Mouse (Mus musculus): Measurements from ENCODE around the gene Rem2. TPM values are rescaled to one million over a fixed set of nuclear protein-coding genes. Genes with fewer than 3 reads are reported as not detected.

The Rem2 gene
- total RNA-seq, 4 experiments from 2014 or later, result 15.7 to 25.1 (median 18.7) TPM

DNA sequence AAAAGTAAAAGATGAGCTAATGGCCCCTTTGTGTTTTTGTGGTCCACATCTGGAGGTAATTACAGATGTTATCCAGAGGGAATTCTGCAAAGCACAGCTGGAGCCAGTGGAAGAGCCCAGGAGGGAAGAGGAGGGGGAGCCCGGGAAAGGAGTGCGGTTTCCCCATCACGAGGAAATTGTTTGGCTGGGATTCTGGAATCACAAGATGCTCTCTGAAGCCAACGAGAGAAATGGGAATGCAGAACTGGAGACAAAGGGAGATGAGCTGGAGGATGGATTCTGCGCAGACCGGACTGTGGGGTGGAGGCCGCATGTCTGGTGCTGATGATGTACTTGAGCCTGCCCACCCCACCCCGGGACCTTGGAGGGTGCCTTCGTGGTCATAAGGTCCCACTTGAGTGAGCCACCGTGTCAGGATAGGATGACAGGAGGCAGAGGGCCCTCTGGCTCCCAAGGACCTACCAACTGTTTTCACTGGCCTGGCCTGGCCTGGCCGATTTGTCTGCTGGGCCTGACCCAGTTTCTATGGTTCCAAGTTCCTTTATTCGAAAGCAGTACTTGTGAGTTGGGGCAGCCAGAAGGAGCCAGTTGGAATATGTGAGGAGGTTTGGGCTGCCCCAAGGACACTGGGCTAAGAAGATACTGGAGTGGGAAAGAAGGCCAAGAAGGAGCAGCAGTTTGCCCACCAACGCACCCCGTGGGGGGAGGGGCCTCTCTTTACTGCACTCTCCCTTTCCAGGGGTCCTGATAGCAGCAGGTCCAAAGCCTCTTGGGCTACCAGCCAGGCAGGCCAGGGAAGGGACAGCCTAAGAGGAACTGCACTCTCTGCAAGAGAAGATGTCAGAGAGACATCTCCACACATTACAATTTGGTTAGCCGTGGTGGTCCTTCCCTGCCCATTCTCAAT lies 31.9 kb upstream of the Rem2 start:
- DNase-seq (ENCODE audit: low spot score in 2 of 2), result no peak

DNA sequence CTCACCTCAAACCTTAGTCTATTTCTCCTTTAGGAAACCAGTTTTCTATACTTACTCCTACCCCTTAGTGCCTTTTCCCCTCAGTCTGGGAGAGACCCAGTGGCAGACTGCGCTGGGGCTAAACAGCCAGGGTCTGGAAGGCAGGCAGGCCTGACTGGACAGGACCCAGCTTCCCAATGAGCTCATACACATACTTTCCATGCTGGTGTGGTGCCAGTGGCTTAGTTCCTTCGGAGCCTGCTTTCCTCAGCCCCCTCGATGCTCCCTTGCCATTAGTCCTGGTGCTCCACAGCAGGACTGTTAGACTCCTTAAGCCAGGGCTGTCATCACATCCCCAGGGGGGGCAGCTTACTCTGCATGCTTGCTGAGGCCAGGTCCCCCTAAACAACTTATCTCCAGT lies 30.4 kb upstream of the Rem2 start:
- no peak for DNase-seq (ENCODE audit: low spot score in 2 of 2)

DNA sequence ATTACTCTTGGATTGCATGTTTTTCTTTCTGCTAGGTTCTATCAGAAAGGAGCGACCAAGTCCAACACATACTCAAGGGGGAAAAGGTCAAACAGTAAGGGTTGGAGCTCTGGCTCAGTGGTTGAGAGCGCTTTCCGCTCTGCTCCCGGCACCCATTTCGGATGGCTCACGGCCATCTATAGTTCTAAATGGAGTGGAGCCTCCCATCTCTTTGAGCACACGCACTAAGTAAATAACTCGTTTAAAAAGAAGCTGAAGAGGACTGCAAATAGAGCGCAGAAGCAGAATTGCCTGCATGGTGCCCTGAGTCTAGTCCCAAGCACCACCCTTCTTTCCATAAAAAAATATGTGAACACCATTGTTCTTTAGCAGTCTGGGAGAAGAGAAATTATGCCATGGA lies 22.3 kb upstream of the Rem2 start:
- no peak for DNase-seq (ENCODE audit: low spot score in 2 of 2)

DNA sequence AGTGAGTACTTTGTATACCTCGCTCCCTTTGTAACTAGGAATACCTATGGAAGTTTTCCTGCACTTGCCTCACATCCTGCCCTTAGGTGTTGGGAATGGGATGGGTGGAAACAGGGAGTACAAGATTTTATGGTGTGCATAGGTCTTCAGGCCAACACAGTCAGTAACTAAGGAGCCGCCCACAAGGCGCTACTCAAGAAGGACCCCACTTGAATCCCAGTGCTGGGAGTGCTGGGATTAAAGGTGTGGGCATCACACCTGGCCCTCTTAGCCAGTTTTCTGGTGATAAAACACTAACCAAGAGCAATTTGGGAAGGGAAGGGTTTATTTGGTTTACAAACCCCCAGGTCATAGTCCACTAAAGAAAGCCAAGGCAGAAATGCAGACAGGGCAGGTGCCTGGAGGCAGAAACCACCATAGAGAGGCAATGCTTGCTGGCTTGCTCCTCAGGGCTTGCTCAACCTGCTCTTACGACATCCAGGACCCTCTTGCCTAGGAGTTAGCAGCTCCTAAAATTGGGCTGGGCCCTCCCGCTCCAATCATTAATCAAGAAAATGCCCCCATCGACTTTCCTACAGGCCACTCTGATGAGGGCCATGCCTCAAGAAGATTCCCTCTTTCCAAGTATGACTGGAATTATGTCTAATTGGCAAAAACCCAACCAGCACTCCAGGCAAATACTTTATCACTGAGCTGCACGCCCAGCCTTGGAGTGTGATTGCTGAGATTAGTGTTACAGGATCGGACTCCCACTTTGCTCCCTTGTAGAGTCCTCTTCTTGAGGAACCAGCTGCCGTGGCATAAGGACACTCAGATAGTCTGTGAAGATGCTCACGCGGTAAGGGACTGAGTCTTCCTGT lies 21.0 kb upstream of the Rem2 start:
- DNase-seq (ENCODE audit: low spot score in 2 of 2), result no peak

DNA sequence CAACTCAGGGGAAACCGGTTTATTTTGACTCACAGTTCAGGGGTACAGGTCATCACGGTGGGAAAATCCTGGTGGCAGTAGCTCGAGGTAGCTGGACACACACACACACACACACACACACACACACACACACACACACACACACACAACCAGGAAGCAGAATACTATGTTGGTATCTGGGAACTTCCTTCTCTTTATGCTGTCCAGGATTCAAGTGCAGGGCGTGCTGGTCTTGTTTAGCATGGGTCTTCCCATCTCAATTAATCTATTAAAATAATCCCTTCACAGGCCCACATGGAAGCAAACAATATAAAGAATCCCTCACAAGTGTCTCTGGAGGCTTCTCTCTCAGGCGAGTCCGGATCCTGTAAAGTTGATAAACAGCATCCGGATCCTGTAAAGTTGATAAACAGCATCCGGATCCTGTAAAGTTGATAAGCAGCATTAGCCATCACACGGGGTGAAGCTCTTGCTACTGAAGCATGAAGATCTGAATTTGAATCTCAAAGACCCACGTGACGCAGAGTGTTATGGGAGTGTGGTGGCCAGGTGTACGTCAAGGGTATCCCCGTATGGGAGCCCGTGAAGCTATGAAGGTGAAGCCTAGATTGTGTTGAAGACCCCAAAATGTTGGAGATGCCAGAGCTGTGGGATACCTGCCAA lies 17.9 kb upstream of the Rem2 start:
- DNase-seq (ENCODE audit: low spot score in 2 of 2), result no peak

DNA sequence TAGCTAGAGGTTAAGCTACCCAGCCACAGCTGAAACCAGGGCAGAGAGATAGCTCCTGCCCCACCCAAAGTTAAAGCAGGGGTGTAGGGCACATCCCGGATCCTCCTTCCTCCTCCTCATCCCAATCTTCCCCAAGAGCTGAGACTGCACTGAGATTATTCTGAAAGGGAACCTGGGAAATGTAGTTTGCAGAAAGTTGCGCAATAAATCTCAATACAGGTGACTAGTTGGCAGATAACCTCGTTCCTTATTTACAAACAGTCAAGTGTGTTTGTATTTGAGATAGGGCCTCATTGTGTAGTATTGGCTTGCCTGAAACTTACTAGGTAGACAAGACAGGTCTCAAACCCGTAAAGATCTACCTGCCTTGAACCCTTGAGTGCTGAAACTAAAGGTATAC lies 13.8 kb upstream of the Rem2 start:
- DNase-seq (ENCODE audit: low spot score in 2 of 2), result no peak

DNA sequence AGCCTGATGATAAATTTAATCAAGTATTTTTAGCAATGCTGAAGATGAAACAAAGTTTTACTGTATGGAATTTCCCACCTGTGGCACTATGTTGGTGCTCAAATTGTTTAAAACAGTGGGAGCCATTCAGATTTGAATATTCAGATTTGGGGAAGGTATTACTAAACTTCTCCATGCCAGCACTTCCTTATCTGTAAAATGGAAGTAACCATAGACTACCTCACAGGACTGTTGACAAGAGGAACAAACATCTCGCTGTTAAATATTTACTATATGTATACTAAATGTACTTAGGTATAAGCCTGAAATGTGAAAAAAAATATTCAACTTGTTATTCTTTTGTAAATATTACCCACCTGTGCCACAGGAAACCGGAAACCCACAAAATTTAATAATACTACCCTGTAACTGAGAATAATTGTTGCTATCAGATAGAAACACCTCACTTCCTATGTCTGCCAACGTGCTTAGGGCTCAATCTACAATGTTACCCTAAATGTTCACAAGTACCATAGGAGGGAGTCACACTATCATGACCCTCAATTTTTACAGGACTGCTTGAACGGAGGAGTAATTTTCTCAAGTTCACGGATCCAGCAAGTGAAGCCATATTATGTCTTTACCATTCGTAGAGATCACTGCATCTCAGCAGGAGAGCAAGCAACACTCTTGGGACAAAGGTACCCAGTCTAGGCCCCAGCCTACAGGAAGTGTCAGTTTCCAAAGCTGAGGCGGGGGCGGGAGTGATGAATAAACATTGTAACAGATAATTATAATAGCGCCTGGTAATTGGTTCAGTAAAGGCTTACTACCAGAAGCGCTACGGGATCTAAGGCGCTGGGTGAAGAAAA lies 12.6 kb upstream of the Rem2 start:
- no peak for DNase-seq (ENCODE audit: low spot score in 2 of 2)

DNA sequence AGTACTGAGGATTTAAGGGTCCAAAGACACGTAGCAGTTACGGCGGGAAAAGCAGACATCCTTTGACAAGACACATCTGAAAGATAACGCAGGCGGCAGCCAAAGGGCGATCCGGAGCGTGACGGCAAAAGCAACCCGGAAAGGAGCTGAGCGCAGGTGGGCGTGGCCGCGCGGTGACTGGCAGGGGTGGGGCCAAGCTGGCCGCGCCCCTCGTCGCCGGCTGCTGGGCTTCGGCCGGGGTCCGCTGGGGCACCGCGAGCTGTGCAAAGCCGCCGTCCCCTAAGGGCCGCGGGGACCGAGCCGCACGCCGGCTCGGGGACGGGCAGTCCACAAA lies 12.0 kb upstream of the Rem2 start, which contains the start of gene Lrp10:
Gene Lrp10 (plus strand): TSS at position 179 of the 334 bp plus-strand sequence.
- DNase-seq (ENCODE audit: low spot score in 2 of 2), result peak; percentile 72 to 79

DNA sequence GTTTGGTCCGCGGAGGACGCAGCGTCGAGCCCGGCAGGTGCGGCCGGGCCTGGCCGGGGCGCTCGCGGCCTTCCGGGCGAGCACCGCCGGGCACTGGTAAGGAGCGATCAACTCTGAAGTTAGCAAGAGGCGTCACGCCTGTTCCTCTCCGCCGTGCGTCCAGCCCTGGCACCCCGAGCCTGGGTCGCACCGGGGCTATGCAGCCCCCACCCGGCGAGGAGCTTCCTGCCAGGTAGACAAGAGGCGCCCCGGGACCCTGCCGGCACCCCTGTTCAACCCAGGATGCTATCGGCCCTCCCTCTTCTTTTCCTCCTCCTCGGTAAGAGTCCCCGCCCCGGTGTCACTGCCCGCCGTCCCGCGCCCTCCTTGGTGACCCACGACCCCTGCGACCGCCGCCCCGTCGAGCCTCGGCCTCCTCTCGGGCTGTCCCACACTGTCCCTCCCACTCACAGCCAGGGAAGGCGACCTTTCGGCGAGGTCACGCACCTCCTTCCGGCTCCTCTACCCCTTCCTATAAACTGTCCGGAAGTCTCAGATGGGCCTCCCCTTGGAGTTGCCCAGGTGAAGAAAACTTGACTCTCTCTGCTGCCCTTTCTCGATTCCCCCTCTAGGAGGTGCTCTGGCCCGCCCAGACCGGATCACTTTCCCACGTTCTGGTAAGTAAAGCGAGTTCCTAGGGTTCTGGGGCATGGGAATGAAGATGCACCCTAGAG lies 11.5 kb upstream of the Rem2 start:
- peak in 1 of 2 experiments; percentile 43 for DNase-seq (ENCODE audit: low spot score in 2 of 2)

DNA sequence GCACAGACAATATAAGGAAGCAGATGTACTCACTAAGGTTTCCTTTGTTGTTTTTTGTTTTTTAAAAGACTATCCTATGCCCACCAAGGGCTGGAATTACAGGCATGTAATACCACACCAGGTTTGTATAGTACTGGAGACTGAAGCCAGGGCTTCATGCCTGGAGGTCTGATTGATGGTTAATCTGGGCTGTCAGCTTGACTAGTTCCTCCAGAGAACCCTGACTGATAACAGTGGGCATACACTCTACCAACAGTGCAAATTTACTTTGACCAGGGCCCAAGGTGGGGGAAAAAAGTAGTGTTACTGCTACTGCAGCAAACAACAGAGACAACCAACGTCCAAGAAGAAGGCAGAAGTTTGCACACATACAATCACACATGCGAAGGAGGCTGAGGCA lies 4.4 kb upstream of the Rem2 start:
- no peak for DNase-seq (ENCODE audit: low spot score in 2 of 2)

DNA sequence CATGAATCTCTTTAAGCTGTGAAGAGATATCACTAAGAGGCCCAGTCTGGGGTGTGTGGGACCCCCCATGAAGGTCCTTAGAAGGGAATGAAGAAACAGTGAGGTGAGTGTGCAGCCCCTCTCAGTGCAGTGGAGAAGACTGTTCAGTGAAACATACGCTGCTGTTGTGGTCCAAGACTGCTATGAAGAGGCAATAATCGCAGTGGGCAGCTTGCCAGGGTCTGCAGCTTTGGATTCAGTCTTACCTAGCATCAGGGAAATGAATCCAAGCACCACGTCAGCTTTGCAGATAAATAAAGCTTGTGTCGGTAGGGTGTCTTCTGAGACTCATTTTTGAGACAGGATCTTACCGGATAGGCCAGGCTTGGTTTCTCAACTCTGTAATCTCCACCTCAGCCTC lies 3.2 kb upstream of the Rem2 start:
- DNase-seq (ENCODE audit: low spot score in 2 of 2), result no peak

DNA sequence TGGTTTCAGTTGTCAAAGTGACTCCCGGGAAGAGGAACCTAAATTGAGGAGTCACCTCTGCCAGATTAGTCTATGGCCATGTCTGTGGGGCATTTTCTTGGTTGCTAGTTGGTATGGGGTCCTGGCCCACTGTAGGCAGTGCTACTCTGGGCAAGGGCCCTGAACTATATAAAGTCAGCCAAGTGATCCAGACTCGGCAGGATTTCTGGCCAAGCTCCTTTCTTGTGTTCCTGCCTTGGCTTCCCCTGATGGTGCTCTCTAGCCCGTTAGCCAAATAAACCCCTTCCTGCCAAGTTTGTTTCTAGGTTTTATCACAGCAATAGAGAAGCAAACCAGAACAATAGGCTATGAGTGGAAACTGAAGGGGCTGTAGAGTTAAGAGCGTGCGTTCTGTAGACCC lies 1.2 kb upstream of the Rem2 start:
- DNase-seq (ENCODE audit: low spot score in 2 of 2), result no peak

DNA sequence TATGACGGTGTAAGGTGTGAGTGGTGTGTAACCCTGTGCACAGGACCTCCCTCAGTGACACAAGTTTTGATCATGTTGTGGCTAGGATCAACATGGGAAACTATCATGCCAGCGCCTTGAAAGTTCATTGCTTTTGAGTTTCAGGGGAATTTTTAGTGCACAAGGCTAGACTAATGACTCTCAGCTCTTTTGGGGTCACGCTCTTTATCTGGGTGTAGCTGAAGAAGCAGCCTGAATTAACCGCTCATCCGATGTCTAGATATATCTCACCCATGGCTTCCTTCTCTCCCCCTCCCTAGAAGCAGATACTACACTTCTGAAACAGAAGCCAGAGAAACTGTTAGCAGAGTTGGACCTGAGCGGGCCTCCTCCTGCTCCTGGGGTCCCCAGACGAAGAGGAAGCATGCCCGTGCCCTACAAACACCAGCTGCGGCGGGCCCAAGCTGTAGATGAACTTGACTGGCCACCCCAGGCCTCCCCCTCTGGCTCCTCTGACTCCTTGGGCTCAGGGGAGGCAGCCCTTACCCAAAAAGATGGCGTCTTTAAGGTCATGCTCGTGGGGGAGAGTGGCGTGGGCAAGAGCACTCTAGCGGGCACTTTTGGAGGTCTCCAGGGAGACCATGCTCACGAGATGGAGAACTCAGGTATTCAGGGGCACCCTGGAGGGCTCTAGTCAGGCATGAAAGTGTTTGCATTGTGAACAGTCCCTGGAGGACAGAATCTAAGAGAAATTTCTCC lies 1.4 kb downstream of the Rem2 start:
- DNase-seq (ENCODE audit: low spot score in 2 of 2), result no peak

DNA sequence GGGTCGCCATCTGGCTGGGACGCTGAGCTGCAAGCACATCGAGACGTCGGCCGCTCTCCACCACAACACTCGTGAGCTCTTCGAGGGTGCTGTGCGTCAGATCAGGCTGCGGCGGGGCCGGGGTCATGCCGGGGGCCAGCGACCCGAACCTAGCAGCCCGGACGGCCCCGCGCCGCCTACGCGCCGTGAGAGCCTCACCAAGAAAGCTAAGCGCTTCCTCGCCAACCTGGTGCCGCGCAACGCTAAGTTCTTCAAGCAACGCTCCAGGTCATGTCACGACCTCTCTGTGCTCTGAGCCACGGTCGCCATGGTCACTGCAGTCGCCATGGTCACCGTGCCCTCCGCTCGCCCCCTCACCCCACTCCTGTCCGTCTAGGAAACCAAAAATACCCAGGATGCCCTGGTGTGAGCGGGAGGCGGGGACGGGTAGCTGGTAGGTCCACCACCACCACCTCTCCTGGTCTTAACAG lies 3.6 kb downstream of the Rem2 start:
- DNase-seq (ENCODE audit: low spot score in 2 of 2), result no peak

DNA sequence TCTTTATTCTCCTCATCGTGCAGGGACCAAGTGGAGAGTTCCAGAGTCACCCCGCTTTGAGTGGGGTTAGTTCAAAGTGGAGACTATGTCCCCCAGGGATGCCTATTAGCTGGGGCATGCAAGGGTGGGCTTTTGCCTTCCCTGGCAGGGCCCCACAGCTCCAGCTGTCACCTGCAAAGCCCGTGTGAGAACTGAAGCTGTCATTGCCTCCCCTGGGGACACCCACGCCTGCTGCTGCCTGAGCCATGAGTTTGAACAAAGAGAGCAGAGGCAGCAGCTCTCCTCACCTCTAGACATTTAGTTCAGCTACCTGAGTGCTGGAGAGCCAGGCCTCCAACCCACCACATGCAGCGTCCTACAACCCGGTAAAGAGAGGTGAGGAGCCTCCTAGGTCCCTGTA lies 4.8 kb downstream of the Rem2 start:
- DNase-seq (ENCODE audit: low spot score in 2 of 2), result no peak

DNA sequence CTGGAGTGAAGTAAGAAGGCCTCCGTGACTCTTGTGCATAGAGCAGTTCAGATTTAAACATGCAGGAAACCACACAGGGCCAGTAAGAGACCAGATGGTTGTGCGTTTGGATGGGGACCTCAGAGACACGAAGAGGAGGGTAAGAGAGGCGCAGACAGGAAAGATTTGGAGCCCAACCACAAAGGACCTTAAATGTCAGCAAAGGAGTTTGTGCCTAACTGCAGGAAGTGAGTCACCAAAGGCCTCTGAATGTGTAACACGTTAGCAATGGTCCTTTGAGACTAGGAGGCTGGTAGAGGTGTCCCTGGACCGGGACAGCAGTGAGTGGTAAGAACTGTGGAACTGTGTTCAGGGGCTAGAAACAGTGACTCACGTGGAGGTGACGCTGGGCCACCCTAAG lies 5.5 kb downstream of the Rem2 start:
- DNase-seq (ENCODE audit: low spot score in 2 of 2), result no peak

DNA sequence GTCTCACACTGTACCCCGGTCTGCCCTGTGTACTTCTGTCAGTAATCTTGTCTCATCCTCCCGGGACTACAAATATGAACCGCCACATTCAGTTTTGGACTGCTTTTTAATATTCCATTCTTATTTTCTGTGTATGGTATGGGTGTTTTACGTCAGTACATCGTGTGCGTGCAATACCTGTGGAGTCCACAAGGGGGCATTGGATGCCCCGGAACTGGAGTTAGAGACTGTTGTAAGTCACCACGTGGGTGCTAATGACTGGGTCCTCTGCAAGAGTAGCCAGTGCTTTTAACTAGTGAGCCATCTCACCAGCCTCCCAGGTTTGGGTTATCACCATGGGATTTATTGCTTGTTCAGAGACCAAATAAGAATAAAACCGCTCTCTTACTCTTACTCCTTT lies 6.6 kb downstream of the Rem2 start:
- DNase-seq (ENCODE audit: low spot score in 2 of 2), result no peak

DNA sequence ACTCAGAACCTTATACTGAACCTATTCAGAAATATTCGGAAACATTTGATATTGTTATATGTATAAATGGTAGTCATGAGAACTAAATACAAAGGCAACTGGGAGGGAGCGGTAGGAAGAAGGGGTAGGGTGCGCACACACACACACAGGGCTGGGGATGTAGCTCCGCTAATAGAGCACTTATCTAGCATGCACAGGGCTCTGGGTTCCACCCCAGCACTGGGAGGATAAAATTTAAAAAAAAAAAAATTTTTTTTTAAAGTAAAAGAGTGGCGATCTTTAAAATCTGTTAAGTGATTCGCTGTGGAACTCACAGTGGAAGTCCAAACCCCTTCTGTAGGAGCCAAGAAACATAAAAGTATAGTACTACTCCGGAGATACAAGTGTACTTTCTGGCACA lies 10.0 kb downstream of the Rem2 start:
- no peak for DNase-seq (ENCODE audit: low spot score in 2 of 2)

DNA sequence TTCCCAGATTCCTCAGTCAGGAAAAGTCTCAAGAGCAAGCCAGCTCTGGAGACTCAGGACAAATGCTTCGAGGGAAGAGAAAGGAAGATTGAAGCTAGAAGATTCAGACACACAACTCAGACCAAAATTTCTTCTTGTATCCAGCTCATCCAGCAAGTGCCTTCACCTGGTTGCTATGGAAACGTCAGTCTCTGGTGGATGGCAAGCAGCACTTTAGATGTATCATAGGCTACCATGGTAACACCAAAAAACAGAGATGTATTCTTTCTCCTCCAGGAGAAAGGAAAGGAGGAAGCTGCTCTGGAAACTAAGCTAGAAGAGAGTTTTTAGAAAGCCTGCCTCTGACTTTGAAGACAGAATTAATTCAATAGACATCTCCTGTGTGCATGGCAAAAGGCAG lies 11.8 kb downstream of the Rem2 start:
- DNase-seq (ENCODE audit: low spot score in 2 of 2), result no peak

DNA sequence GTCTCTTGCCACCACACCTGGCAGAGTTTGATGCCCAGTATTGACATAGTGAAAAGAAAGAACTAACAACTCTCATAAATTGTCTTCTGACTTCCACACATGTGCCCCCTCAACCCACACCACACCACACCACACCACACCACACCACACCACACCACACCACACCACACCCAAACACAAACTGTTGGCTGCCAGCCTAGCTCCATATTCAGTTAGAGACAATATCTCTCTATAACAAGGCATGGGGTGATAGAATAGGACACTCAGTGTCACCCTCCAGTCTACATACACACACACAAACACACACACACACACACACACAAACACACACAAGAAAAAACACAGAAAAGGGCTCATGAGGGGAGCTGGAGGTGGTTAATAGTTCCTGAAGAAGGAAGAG lies 12.4 kb downstream of the Rem2 start:
- no peak for DNase-seq (ENCODE audit: low spot score in 2 of 2)
